Mouse (Mus musculus) right cerebral cortex, postnatal 4 days (tissue): ENCODE data around the gene Cyp4f15.
"Not testable (repeated sequence)": the region's sequence is repeated elsewhere in the genome, so short reads cannot be mapped to it uniquely, and the experiment has no call there.

Source experiments
- DNase-seq: peaks from one replicate; pipeline ENCODE4 v3.0.0-alpha.2; 2022

Gene Cyp4f15

DNA sequence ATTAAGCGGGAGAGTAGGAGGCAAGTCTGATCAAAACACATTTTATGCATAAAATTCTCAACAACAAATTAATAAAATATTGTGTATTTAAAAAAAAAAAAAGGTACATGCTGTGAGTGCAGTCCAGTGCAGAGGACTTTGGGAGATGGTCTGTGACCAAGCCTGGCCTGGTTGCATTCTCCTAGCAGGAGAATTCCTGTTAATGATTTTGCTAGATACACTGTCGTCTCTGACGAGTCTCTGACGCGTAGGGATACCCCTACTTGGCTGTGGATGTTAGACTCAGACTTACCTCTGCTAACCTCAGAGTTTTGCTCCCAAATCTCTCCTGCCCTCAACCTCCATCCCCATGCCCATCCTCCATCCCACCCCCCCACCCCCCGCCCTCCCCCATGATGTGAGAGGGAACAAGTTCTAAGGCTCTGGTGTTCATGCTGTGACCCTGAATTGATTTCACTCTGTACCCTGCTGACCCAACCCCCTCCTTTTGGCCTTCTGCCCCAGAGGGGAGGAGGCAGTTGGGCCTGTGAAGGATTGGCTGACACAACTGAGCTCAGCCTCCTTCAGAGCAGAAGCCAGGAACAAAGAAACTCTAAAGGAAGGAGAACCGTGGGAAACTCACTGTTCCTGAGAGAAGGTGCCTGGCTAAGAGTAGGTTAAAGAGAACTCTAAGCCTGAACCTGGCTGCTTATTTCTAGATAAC, at the start of gene Cyp4f15:
Gene Cyp4f15 (plus strand): TSS at position 580 of the 703 bp plus-strand sequence.
- DNase-seq, result peak; percentile 42

DNA sequence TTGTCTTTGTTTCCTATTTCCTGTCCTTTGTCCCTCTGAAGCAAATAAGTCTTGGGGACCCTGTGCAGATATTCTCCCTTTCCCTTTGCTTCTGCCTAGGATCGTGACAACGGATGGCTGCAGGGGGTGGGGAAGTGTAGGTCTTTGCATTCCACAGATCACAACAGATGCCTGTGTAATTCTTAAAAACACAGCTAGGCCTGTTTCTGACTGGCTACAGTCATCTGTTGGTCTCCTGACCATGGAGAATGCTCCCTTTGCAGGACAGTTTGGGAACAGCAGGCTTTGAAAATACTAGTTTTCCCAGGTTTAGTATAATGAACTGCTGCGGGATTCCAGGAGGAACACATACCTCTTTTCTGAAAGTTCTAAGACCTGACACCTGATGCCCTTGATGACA, 49.1 kb upstream of the Cyp4f15 start:
- DNase-seq, result no peak

DNA sequence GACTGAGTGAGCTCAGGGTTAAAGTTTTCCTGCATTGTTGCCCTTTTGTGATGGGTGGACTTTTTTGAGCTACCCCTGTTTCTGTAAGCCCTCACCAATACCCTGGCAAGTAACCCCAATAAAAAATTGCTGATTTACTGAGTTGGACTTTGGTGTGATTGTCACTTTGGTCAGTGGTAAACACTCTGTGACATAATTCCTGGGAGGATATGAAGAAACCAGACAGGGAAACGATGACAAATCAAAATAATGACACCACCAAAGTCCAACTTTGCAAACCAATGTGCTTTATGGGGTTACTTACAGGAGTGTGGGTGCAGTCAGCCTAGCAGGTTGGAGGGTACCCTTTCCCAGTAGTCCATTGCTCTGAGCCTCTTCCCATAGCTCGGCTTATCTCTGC, 48.3 kb upstream of the Cyp4f15 start:
- DNase-seq, result no peak

DNA sequence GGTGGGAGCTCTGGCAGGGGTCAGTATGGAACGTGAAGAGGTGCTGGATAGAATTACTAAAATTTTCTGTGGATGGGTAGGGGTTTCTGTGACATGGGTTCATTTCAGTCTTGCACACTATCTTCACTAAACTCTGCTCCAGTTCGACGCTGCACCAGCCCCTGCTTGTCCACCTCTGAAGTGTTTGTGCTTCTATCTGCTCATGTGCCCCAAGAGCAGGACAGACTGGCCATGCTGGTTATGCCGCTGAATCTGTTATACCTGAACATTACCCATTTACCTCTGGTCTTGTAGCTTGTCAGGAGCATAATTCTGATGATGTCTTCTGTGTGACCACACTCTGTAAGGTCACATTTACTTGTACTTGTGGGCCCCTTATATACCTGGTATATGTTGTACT, 38.8 kb upstream of the Cyp4f15 start:
- DNase-seq, result no peak

DNA sequence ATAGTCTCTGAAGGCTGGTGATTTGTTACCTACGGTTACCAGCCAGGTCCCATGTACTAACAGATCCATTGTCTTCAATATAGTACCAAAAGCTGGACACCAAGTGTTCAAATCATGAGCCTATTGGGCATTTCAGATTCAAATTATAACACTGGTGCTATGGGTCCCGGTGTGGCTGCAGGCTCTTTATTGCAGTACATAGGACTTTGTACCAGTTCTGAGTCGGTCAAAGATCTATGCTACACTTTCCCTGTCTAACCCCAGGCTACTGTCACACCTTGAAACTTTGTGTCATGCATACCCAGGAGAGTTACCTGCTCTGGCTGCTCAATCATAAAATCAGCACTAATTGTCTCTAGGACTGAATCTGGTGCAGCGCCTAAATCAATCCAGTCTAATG, 31.6 kb upstream of the Cyp4f15 start:
- DNase-seq, result no peak

DNA sequence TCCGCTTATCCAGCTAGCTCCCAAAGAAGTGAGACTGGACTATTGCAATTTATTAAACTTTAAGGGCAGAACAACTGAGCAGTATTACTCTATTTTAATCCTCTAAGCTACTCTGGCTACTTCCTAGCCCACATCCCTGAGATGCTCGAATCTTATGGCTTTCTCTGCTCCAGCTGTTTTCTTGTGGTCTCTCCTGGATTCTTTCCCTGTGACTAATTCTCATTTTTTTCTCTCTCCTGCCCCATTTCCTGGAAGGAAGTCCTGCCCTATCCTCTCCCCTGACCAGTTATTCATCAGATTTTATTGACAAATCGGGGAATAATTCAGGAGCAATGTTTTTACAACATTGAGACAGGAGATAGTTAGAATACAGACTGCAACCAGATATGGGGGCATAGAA, 28.4 kb upstream of the Cyp4f15 start:
- DNase-seq, result no peak

DNA sequence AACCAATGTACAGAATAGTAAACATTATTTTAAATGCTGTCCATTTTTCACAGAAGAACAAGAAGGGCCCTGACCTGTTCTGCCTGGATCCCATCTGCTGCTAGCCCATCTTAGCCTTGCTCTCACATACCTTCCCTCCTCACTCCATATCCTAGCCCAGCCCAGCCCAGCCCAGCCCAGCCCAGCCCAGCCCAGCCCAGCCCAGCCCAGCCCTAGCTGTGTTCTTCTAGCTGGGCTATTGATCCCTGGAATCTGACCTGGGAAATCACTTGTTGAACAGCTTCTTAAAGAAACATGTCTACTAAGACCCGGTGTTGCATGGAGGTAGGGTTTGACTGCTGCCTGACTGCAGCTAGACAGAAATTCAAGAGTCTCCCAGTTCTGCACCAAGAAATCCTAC, 27.2 kb upstream of the Cyp4f15 start:
- DNase-seq, result no peak

DNA sequence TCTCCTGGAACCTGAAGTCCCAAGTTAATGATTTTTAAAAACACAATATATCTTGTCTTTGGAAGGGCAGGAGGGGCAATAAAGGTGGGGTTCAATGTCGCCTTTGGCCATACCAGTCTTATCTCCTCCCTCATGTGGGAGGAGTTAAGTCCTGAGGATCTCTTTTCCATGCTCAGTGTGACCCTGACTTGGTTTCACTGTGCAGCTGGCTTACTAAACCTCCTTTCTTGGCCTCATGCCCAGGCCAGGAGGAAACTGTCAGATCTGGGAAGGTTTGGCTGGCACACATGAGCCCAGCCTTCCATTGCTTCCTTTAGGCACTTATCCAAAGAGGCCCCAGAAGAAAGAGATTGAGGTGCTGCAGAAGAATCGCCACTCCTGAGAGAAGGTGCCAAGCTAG, 26.7 kb upstream of the Cyp4f15 start, which contains the start of gene Cyp4f40:
Gene Cyp4f40 (plus strand): TSS at position 189 of the 400 bp plus-strand sequence.
- peak; percentile 12 for DNase-seq

DNA sequence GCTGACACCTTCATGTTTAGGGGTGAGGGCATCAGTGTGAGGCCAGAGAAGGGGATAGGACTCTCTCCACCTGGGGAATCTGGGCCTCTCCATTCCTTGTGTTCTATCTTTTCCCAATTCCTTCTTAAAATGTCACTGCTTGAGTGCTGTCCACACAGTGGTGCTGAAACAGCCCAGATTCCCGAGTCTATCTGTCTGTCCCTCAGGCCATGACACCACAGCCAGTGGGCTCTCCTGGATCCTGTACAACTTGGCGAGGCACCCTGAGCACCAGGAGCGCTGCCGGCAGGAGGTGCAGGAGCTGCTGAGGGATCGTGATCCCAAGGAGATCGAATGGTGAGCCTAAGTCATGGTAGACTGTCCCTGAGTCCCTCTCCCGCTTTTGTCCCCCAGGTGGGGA, 11.5 kb upstream of the Cyp4f15 start:
- no peak for DNase-seq

DNA sequence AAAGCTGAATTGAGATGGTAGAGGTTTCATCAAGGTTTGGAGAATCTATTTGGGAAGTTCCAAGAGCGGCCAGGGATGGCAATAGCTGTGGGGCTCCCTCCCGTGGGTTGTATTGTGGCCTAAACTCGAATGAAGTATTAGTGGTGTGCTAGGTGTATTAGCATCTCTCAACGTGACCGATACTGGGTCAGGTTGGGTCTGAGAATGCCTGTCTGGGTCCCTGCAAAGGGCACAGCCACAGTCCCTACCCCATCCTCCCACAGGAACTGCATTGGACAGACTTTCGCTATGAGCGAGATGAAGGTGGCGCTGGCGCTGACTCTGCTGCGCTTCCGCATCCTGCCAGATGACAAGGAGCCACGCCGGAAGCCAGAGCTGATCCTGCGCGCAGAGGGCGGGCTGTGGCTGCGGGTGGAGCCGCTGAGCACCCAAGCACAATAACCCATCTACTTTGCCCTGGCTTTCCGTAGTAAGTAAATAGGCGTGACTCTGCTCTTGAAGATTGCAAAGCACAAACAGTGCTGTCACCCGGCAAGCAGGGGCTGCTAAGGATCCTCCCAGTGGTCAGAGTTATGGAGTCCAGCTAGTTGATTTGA, 9.3 kb upstream of the Cyp4f15 start:
- no peak for DNase-seq

DNA sequence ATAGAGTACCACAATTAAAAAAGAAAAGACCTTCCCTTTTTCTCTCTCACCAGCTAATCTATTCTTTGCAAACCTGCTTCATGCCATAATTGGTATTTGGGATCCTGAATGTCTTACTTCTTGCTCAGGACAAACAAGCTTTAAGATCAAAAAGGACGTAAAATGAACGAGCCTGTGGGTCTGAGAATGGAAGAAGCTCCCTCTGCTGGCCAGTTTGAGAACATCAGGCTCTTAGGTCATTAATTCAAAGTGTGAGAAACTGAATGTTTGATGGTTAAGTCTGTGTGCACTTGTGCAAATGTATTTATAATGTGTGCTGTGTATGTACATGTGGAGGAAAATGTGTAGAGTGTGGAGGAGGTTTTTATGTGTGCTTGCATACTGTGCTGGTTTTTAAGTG, 5.0 kb upstream of the Cyp4f15 start:
- peak; percentile 66 for DNase-seq

DNA sequence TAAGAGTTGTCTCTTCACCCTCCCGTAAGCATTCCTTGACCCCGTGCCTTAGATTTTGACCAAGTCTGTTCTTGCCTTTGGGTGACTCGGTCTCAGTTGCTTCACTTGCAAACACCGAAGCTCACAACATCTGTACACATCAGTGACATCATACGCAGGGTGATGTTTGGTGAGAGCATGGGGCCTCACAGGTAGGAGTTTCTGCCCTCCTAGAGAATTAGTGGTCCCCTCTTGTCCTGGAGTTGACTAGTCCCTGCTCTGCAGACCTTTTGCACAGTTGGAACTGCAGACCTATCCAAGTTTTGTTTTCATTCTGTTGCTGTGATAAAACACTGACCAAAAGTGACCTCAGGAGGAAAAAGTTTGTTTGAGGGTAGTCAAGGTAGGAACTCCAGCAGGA, 1.3 kb downstream of the Cyp4f15 start:
- no peak for DNase-seq

DNA sequence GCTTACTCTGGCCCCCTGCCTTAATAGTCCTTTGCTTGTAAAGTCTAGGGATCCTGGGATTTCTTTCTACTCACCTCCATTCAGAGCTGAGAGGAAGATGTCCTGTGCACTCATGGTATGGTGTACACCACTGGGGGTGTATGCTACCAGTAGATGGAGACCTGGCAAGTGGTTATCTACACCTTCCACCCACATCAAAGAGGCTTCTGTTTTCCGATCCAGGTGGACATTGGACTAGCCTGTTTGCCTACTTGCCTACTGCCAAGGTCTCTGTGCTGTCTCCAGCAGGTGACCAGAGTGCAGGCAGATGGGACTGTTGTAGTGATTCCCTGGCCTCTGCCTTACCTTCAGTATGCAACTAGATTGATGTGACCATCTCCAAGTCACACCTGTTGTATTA, 5.5 kb downstream of the Cyp4f15 start:
- DNase-seq, result no peak

DNA sequence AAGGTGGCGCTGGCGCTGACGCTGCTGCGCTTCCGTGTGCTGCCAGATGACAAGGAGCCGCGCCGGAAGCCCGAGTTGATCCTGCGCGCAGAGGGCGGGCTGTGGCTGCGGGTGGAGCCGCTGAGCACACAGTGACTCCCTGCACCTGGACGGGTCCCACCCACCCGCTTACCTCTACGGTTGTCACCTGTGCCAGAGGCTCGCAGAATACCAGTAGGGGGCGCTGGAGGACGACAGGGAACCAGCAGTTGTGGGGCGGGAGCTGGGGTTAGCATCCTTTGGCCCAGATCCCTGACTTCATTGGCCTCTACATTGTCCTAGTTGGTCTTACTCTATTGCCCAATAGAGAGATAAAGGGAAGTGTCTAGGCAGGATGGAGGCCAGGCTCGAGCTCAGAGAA, 17.4 kb downstream of the Cyp4f15 start:
- DNase-seq, result peak; percentile 19

DNA sequence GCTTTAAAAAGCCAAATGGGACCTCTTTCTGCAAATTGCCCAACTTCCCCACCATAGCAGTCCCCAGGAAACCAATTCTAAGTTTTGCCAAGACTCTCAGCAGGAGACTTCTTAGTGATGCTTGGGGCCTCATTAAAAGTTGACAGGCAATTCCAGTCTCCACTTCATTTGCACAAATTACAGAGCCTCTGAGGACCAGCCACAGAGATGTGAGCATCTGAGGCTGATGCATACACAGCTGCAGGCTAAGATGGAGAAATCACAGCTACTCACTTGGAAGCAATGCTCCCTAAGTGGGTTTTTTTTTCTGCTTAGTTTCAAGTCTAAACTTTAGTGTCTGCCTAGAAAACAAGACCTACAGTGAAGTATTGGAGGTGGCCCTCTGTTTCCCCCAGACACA, 25.1 kb downstream of the Cyp4f15 start:
- DNase-seq, result not testable (repeated sequence)

DNA sequence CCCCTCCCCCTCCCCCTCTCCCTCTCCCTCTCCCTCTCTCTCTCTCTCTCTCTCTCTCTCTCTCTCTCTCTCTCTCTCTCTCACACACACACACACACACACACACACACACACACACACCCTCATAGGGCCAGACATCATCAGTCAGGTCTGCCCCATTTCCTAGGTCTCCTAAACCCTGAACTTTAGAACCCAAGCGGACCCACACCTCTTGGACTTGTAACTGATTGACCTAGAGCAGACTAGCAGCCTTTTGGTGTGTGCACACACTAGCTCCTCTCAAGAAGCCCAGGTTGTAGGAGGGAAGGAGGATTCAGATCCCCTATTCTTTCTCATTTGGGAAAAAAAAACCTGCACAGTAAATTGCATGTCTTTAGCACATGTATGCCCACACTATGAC, 36.7 kb downstream of the Cyp4f15 start:
- DNase-seq, result not testable (repeated sequence)

DNA sequence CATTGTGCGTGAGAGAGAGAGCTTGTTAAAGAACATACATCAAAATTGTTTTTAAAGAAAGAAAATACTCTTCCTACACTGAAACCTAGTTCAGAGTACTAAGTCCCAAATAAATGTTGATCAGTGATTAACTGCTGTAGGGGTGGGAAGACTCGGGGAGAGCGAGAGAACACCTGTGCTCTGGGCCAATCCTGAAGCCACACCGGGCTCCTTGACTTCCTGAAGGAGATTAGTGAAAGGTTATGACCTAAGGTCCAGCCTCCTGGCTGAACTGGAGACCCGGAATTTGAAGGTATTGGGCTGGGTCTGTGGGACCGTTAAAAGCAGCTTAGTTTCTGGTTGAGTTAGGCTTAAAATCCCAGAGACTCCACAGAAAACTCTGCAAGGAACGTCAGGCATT, 37.3 kb downstream of the Cyp4f15 start:
- no peak for DNase-seq

DNA sequence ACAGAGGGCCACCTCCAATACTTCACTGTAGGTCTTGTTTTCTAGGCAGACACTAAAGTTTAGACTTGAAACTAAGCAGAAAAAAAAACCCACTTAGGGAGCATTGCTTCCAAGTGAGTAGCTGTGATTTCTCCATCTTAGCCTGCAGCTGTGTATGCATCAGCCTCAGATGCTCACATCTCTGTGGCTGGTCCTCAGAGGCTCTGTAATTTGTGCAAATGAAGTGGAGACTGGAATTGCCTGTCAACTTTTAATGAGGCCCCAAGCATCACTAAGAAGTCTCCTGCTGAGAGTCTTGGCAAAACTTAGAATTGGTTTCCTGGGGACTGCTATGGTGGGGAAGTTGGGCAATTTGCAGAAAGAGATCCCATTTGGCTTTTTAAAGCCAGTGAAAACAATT, 40.9 kb downstream of the Cyp4f15 start:
- not testable (repeated sequence) for DNase-seq

DNA sequence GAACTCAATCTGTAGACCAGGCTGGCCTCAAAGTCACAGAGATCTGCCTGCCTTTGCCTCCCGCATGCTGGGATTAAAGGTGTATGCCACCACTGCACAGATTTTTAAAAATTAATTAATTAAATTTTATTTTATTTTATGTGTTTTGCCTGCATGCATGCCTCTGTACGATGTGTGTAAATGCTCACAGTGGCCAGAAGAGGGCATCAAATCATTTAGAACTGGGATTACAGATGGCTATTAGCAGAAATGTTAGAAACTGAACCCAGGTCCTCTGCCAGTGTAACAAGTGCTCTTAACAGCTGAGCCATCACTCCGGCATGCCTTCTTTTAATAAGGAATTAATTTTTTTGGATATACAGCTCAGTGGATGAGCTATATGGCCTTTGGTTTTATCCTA, 43.6 kb downstream of the Cyp4f15 start:
- DNase-seq, result no peak

DNA sequence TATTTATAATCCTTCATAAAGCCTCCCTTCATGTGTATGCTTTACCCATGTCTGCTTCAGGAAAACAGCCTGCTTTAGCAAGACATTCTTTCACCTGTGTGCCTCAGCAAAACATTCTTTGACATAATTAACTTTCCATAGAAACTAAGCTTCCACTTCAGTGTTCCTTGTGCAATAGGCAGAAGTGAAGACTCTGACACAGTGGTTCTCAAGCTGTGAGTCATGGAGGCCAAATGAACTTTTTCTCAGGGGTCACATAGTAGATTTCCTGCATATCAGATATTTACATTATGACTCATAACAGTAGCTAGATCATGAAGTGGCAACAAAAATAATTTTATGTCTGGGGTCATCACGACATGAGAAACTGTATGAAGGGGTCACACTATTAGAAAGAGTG, 53.0 kb downstream of the Cyp4f15 start:
- no peak for DNase-seq

DNA sequence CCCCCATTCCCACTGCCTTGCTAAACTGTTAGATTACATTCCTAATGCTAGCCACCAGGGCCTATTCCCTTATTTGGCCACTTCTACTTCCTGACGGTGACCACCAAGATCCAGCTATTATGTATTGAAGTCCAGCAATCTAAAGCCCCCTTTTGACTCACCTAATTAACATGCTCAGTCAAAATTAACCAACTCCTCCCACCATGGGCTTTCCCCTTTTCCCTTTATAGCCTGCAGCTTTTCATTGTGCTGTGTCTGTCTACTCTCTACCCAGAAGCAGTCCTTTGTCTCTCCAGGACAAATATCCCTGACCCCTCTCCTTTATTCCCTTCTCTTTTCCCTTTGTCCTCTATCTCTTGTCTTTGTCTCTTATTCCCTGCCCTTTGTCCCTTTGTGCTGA, 55.6 kb downstream of the Cyp4f15 start:
- DNase-seq, result no peak

DNA sequence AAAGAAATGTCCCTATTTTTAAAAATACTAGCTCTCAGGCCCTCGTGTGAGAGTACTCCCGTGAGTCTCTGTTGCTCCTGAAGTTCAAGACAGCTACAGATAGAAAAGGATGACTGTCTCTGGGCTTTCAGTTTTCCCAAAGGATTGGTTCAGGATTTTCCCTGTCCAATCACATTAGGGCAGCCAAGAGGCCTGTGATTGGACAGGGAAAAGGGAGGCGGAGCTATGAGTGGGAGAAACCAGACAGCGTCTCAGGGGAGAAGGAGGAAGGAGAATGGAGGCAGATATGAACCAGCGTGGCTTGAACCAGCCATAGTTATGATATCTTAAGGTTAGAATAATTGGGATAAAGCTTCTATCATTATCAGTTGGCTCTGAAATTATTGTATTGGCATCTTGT, 65.2 kb downstream of the Cyp4f15 start:
- DNase-seq, result no peak
